Comparison of ENCODE assay signal across 9 mouse cellular contexts in genomic region chr1:87281599-87282412, GRCm38 (mm10). TPM values are rescaled to one million over a fixed set of nuclear protein-coding genes. Genes with fewer than 3 reads are reported as not detected.
DNase-seq lines count a peak whose midpoint lies in the region; ATAC-seq and TF ChIP-seq lines count a peak whose summit lies in the region.
"Had no signal": no experiment of that assay in that cellular context is flagged by ENCODE, and none has a peak within 500 bp of the region (broad histone marks: within the 10 kb centered on the region; RNA-seq: fewer than 3 reads in every experiment).

No protein-coding gene starts in this region.

- TF ChIP-seq EP300 in liver, postnatal 0 days (IDR thresholded peaks at IDR 0.05; ENCODE audit: low read depth) = no peak

- H3K9me3 ChIP-seq in heart, embryonic 15.5 days (replicated peaks) = no peaks in the 10 kb centered on the region
- no peaks in the 10 kb centered on the region for H3K9me3 ChIP-seq in embryonic facial prominence, embryonic 13.5 days
- no peaks in the 10 kb centered on the region for H3K9me3 ChIP-seq in liver, postnatal 0 days (ENCODE audit: low read length)

- TF ChIP-seq CTCF in liver, postnatal 0 days (IDR thresholded peaks at IDR 0.05; ENCODE audit: low read depth) = no peak

- H3K27me3 ChIP-seq in heart, embryonic 15.5 days = no peaks in the 10 kb centered on the region
- H3K27me3 ChIP-seq in embryonic facial prominence, embryonic 13.5 days = no peaks in the 10 kb centered on the region
- no peaks in the 10 kb centered on the region for H3K27me3 ChIP-seq in liver, postnatal 0 days (ENCODE audit: insufficient read depth, low read length)
- H3K27me3 ChIP-seq: Patski had no signal

- no peak for ATAC-seq in heart, embryonic 15.5 days (replicated peaks; ENCODE audit: insufficient number of reproducible peaks, insufficient read depth, low FRiP score, low read depth)
- no peak for ATAC-seq in embryonic facial prominence, embryonic 13.5 days (ENCODE audit: insufficient number of reproducible peaks, insufficient read depth, low FRiP score, low TSS enrichment, low read depth)
- no peak for ATAC-seq in liver, postnatal 0 days
- ATAC-seq: Patski had no signal

- H3K4me2 ChIP-seq in heart, embryonic 15.5 days = peak overlapping the region; percentile 50
- H3K4me2 ChIP-seq in embryonic facial prominence, embryonic 13.5 days = peak overlapping the region; percentile 20; the same call in 1 of the 2 replicates
- H3K4me2 ChIP-seq in liver, postnatal 0 days (ENCODE audit: low read depth, low read length) = peak overlapping the region; percentile 54

- H3K27ac ChIP-seq in heart, embryonic 15.5 days = no peak overlapping the region
- H3K27ac ChIP-seq in embryonic facial prominence, embryonic 13.5 days = no peak overlapping the region
- no peak overlapping the region for H3K27ac ChIP-seq in liver, postnatal 0 days (ENCODE audit: low read depth)

- H3K4me3 ChIP-seq in heart, embryonic 15.5 days = peak overlapping the region; percentile 20
- no peak overlapping the region for H3K4me3 ChIP-seq in embryonic facial prominence, embryonic 13.5 days
- 0 out of 2 replicates have a peak overlapping the region, but pooled peaks have one; percentile 8 for H3K4me3 ChIP-seq in liver, postnatal 0 days (ENCODE audit: low read depth, low read length)

- H3K9ac ChIP-seq in heart, embryonic 15.5 days = no peak overlapping the region
- 0 out of 2 replicates have a peak overlapping the region, but pooled peaks have one; percentile 32 for H3K9ac ChIP-seq in embryonic facial prominence, embryonic 13.5 days
- H3K9ac ChIP-seq in liver, postnatal 0 days (replicated peaks) = no peak overlapping the region

- no peak for DNase-seq in heart, postnatal 4 days
- DNase-seq in MEL-GATA-1-ER (ENCODE audit: extremely low read depth, low read depth) = peak; percentile 34
- no peak for DNase-seq in liver, postnatal 0 days
- DNase-seq in adipocyte (ENCODE audit: low spot score) = no peak
- no peak for DNase-seq in frontal cortex, postnatal 14 days (ENCODE audit: low spot score in 2 of 2)
- DNase-seq in urinary bladder, postnatal 25 days (ENCODE audit: low spot score) = no peak

- no peaks in the 10 kb centered on the region for H3K36me3 ChIP-seq in heart, embryonic 15.5 days
- H3K36me3 ChIP-seq in embryonic facial prominence, embryonic 13.5 days = no peaks in the 10 kb centered on the region
- no peaks in the 10 kb centered on the region for H3K36me3 ChIP-seq in liver, postnatal 0 days (replicated peaks; ENCODE audit: insufficient read depth, low read length)

- 29% methylated on average over 20 of the region's 20 CpGs for WGBS in heart, embryonic 15.5 days
- WGBS in embryonic facial prominence, embryonic 13.5 days = 20% methylated on average over 20 of the region's 20 CpGs
- WGBS in liver, postnatal 0 days (ENCODE audit: insufficient replicate concordance) = 25% methylated on average over 20 of the region's 20 CpGs

- peaks cover 3% of the 10 kb centered on the region; the same call in 1 of the 2 replicates for H3K4me1 ChIP-seq in heart, embryonic 15.5 days (replicated peaks)
- H3K4me1 ChIP-seq in embryonic facial prominence, embryonic 13.5 days = peaks cover 3% of the 10 kb centered on the region; the same call in 1 of the 2 replicates
- H3K4me1 ChIP-seq in liver, postnatal 0 days (ENCODE audit: insufficient read depth) = no peaks in the 10 kb centered on the region

RNA-seq across cellular contexts. Expression of gene Efhd1, which starts 17.6 kb away (rescaled TPM):
- polyA plus RNA-seq in heart, embryonic 15.5 days (2015; fragmentation: Nextera tagmentation; extraction: Ambion mirVana) = 0.23 and 1.6 TPM in 2 replicates
- total RNA-seq in heart, postnatal 4 days (2021) = 1 to 10 TPM; 2.6 to 3.0 TPM
- polyA plus RNA-seq in embryonic facial prominence, embryonic 13.5 days (2015; fragmentation: Nextera tagmentation; extraction: Ambion mirVana) = 0.86 and 1.2 TPM in 2 replicates
- 0.24 and 0.26 TPM in 2 replicates for polyA plus RNA-seq in liver, postnatal 0 days (2015; fragmentation: Nextera tagmentation; extraction: Ambion mirVana)

RNA-seq across cellular contexts. Expression of gene Gigyf2, which starts 45.0 kb away (rescaled TPM):
- 30.8 and 34.9 TPM in 2 replicates for polyA plus RNA-seq in heart, embryonic 15.5 days (2015; fragmentation: Nextera tagmentation; extraction: Ambion mirVana)
- 10 to 100 TPM; 46.6 to 46.9 TPM for total RNA-seq in heart, postnatal 4 days (2021)
- 66.8 TPM in 2 replicates for polyA plus RNA-seq in embryonic facial prominence, embryonic 13.5 days (2015; fragmentation: Nextera tagmentation; extraction: Ambion mirVana)
- 12.1 and 13.3 TPM in 2 replicates for polyA plus RNA-seq in liver, postnatal 0 days (2015; fragmentation: Nextera tagmentation; extraction: Ambion mirVana)
